Mouse (Mus musculus) thymus, postnatal 4 days (tissue): ENCODE results near the gene Cpa5.

Experiments
- DNase-seq: peaks from one replicate; pipeline ENCODE4 v3.0.0; 2021

Gene Cpa5

DNA sequence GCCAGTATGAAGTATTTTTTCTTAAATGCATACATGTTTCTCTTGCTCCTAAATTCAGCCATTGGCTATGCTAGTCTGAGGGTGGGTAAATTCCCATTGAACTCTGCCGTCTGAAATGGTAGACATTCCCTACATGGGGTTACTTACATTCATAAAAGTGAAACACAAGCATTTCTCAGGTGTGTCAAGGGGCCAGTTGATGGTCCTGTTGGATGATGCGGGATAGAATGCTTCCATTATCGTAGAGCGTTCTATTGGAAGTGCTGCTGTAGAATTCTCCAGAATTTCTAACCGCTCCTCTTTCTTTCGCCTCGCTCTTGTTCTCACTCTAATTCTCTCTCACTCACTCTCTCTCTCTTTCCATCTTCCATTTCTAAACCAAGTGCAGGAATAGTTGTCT is at the start of gene Cpa5:
Gene Cpa5 (plus strand): TSS at position 301 of the 400 bp plus-strand sequence.
- DNase-seq: no peak

DNA sequence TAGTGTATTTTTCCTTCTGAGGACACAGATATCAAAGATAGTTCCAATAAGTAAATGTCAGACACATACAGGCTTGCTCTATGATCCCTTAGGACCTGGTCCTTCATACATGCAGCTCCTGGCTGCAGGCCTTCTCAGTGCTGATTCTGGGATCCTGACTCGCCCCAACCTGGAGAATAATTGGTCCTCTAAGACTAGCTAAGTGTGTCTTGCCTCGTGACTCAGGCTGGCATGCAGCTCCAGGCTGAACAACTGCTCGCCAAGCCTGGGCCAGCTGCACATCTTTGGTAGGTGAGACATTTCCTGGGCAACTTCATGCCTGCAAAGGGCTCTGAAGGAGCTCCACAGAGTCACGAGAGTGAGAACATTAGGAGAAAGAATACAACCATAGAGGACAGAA is 48.7 kb upstream of the Cpa5 start:
- no peak for DNase-seq

DNA sequence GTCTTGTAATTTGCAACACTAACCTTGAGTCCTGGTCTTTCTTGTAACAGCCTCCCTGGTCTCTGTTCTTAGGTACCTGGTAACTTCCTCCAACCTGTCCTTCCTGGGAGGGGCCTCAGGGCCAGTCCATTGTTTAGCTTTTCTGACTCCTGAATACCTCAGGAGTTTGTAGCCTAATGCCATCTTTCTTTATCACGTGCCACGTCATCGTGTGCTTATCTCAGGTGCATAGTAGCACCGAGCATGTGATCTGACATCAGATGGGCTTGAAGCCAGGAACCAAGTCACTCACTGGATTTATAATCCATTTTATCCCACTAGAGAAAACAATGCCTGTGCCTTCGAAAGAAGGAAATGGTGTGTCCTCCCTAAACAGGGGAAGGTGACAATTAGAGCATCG is 47.2 kb upstream of the Cpa5 start:
- no peak for DNase-seq

DNA sequence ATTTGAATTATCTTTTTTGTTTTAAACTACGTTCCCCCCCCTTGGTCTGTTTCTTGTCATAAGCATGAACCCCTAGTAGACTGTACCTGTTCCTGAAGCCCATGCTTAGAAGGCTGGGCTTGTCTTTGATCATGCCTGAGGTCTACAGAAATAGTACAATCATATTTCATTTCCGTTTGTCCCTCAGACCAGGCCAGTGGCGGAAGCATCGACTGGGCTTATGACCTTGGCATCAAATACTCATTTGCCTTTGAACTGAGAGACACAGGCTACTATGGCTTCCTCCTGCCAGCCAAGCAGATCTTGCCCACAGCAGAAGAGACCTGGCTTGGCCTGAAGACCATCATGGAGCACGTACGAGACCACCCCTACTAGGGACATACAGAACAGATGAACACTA is 46.8 kb upstream of the Cpa5 start:
- no peak for DNase-seq

DNA sequence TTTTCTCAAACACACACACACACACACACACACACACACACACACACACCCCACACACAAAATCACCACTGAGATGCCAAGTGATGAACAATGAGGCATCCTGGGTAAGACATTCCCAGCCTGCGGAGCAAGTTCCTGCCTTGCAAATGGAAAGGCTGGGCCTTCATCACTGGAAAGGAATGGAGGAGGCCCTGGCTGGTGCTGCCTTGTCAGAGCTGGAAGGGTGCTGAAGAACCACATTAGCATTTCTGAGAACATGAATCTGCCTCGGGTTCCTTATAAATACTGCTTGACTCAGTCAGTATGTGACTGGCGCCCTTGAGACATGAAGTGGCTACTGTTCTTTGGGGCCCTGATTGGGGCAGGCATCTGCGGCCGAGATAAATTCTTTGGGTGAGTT is 42.7 kb upstream of the Cpa5 start, which contains the start of gene Cpa4:
Gene Cpa4 (plus strand): TSS at position 301 of the 400 bp plus-strand sequence.
- DNase-seq: no peak

DNA sequence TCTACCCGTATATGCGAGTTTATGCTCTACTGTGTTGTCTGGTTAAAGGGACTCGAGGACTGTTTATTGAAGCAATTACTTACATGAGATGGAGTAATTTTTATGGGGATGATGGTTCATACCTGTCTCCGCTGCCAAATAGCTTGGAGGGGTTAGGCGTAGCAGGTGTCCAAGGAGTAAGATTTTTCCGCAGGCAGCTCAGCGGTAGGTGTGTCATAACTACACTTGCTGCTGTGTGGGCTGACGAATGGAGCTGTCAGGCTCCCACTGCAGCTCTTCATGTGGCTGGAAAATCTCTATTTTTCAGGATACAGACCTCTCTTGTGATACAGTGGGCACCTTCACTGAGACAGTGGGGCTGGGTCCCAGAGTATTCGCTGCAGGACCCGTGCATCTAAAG is 41.5 kb upstream of the Cpa5 start:
- DNase-seq: no peak

DNA sequence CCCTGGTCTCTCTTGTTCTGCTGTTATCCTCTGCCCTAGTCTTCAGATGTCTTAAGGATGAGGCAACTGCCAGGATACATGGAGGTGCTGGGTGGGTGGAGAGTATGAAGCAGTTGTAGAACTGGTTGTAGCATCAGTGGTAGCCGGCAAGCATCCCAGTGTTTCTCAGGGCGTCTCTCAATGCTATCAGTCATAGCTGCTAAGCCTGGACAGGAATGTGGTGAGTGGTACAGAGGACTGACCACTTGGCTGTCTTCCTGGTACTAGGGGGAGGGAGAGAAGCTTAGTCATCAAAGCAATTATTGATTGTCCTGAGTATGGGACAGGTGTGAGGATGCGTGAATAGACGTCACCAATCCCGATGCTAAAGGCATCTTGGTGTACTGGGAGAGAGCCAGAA is 40.8 kb upstream of the Cpa5 start:
- no peak for DNase-seq

DNA sequence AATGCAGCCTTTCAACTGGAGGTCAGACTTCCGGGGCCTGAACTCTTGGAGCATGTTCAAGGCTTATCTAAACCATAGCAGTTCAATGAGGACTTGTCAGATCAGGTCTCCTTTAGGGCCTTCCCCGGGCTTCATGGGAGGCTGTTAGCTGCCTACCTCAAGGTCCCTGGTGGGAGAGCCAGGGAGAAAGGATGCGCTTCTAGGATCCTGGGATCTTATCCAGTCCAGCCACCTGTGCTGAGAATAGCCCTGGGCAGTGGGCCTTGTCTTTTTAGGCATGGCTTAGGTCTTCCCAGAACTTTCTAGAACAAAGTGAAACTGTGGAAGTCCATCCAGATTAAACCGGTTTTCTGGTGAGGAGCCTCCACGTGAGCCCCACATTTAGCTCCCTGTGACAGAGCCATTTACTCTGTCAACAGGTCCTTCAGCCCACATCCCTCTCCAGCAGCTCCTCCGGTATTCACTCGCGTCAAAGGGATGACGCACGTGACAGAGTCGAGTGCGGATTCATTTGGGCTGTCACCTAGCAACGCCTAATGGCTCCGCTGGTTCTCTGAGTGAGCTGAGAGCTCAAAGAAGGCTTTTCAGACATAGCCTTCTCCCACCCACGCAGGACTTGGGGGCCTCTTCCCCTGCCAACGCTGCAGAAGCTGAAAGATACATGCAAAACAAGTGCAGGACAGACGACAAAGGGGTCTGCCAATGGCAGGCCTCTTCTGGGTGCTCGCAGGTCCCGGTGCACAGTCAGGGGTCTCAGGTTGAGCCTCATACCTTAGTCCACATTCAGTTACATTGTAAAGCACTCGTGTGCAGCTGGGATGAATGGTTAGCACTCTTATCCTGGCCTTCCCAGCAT is 38.1 kb upstream of the Cpa5 start:
- DNase-seq: no peak

DNA sequence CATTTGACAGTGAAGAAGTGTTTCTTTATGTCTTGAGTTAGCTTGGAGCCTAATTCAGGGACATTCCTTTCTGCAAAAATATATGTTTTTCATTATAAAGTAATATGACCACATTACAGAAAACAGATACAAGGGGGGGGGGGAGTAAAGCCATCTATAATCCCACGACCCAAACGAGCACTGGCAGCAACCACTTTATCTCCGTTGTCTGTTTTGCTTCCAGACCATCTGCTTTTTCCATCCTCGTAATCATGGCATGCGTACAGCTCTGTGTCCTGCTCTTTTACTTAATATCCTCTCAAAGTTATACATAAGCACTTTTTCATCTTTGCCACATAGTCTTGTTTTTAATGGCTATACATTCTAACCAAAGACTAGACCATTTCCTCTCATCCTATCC is 37.4 kb upstream of the Cpa5 start:
- no peak for DNase-seq

DNA sequence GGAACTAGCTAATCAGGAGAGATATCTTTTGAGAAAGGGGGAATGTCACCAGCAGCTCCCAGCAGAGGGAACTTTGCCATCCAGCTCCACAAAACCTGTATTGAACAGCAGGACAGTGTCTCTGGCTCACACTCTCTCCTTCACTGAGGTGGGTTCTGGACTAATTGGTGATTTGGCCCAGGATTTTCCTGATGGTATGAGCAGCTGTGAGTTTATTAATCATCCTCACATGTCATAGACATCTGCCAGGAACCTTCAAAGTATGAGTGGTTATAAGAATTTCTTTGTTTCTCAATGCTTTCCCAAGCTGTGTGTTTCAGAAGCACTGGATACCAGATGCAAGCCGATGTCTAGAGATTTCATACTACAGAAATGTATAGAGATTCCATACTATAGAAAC is 35.9 kb upstream of the Cpa5 start:
- DNase-seq: no peak

DNA sequence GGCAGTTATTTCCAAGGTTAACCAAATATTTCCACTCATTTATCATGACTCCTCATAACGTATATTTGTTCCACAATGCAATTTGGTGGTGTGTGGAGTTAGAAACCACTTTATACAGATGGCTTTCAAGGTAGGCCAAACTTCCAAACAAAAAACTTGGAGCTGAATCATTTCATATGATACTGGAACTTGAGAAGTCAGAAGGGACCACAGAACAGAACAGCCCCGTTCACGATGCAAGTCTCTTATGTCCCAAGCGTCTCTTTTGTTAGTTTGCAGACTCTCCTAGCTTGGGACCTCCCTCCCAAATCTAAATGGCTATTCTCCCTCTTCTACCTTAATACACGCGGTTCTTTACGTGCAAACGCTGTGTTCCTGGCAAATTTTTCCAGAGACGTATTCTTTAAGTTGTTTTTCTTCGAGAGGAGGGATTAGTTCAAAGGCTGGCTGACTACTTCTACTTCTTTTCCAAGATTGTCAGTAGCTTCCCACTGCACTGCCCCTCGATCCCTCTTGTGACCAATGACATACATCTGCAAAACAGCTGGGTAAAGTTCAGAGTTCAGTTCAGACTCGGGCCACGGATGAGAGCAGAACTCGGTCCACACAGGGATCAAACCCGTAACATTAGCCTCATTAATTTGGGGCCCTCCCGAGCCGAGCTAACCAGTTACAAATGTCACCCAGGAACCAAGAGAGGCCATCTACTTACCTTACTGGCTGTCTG is 34.2 kb upstream of the Cpa5 start:
- DNase-seq: no peak

DNA sequence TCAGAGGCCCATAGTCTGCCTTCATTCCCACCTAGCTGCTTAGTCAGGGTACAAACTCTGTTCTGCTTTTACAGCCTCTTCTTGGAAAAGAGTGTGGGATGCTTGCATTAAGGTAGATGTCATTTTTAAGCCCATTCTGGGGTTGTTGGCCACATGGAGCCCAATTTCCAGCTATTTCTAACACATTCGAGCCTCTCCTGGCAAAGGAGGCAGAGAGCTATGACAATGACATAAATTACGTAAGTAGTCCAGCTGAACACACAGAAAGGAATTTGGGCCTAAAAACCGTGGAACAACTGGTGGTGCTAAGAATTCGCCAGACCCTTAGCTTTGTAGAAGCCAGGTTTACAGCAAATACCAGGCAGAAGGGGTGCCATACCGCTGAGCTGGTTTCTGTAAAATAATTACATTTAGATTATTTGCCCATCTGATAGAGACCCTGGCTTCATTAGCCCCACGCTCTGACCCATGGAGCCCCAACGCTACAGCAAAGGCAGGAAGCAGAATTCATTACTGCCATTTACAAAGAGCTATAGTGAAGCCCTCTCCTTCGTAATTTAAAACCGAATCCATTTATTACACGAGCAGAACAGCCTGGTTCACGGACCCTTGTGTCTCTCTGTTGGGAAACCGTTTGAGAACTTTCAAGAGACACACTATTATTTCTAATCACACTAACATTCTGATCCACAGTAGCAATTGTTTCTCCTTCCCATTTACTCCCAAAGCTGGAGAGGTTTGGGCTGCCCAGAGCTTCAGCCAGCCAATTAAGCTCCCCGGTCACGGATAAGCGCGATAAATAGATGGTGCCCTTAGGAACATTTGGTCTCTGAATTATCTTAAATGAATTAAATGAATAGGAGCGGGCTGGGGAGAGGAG is 30.6 kb upstream of the Cpa5 start:
- DNase-seq: no peak

DNA sequence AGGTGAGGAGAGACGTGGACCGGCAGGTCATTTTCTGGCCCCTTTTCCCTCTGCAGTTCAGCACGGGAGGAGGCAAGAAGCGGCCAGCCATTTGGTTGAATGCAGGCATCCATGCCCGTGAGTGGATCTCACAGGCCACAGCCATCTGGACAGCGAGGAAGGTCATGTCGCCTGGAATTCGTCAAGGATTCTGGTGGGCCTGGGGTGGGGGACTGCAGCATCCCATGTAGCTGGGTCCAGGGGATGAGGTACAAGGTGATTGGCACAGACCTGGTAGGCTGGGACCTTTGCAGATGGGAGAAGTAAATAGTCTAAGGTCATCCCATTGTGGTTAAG is 30.0 kb upstream of the Cpa5 start:
- DNase-seq: no peak

DNA sequence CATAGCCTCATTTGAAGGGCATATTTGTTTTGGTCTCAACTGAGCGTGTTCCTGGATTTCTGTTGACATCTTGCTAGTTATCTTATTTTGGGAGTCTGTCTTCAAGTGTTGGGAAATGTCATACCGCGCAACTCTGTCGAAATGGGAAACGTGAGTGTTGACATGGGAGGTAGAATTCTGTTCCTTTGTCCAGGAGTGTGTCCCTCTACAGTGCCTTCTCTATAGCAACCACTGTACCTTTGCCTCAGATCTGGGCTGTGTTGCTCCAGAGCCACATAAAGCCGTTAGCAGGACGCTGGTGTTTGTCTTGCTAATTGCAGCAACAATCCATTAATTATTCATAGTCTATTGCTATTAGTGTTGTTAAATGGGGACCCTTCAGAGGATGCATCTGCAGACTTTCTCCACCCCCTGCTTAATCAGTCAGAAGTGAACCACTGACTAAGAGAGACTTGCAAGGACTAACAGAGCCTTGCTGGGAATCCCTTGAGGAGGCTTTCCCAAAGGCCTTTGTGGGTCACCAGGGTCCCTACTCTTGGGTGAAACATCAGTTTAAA is 23.8 kb upstream of the Cpa5 start:
- DNase-seq: no peak

DNA sequence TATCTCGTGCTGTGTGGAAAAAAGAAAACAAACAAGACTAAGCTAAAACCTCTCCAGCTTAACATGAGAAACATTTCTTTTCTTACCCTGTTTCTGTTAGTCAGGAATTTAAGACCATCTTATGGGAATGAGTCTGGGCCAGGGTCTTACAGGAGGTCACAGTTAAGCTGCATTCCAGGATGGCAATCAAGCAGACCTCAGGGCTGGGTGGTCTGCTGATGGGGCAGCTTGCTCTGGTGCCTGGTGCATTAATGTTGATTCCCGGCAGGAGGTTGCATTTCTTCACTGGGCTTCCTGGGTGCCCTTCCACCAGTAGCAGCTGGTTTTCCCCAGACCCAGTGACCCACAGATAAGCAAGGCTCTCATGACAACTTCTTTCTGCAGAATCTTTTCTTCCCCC is 21.0 kb upstream of the Cpa5 start:
- DNase-seq: no peak

DNA sequence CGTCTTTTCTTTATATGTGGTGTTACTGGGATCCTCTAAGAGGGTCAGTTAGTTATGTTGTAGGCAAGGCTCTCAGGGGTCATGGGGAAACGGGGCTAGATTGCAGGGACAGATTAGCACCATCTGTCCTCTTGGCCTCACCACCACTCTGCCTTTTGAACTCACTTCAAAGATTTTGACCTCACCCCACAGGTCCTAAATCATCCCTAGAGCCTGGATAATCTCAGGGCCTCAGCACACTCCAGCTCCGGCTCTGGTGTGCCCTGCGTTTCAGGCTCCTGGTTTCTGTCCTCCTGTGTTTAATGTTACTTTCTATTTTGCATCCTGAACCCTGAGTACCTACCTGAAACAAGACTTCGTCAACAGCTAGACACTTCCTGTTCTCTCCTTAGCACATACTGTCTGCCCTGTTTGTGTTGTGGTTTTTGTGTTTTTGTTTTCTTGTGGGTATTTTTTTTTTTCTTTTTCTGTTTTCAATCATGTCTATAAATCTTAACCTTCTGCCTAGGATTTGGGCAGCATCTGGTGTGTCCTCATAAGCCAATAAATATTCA is 18.9 kb upstream of the Cpa5 start:
- DNase-seq: no peak

DNA sequence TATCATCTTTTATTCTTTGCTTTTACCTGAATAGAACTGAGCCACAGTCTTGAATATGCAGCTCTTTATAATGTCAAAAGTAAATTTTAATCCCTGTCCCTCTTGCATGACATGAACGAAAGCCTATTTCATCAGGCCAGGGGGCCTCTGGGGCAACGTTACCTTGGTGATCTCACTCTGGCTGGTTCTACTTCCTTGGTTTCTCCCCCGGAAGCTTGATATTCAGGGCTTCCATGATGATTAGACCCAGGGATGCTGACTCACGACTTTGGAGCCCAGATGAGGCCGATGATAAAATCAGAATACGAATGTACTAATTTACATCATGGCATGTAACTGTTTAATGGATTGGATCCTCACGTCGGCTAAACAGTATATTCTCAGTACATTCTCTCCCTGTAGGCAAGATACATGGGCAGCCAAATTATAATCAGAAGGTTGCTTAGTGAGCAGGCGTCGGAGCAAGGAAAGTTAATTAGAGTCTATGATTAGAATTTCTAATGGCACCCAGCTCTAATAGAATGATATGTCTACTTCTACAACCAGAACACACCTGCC is 18.3 kb upstream of the Cpa5 start:
- no peak for DNase-seq

DNA sequence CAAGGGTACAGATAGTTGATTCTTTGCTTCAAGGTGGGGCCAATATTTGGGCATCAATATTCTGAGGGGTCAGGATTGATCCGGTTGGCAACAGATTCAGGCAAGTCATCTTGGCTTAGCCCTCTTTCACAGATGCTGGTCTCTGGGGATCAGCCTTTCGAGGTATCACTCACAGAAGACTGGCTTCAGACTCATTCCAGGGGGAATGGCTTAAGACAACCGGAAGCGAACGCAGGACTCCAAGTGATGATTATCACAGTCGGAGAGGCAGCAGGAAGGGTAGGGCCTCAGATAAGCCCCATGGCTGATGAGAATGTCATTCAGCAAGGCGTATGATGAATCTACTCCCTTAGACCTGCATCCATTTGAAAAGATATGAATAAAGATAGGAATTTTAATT is 16.4 kb upstream of the Cpa5 start:
- DNase-seq: no peak

DNA sequence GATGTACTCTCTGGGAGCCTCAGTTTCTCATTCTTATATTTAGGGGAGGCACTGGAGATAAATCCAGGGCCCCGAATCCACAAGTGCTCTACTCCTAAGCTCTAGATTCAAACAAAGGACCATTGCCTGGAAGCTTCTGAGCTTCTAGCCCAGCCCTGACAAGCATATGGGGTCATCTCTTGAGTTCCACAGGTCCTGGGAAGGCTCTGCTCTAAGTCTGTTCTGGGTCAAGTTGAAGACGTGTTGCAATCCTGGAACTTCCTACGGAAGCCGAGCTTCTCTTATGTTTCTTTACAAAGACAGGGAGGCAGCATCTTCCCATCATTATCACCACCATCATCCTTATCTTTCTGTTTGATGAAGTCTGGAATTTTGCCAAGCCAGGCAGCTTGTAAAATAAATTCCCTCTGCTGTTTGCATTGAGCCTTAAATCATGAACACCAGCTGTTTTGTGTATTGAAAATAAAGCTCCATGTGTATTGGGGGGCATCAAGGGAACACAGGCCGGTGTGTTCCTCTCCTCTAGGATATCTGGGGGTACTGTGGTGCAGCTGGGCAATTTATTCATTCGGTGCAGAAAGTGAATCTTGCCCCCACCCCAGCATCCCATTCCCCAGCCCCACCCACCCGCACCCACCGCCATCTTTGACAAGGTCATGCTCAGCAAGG is 14.4 kb upstream of the Cpa5 start:
- DNase-seq: no peak

DNA sequence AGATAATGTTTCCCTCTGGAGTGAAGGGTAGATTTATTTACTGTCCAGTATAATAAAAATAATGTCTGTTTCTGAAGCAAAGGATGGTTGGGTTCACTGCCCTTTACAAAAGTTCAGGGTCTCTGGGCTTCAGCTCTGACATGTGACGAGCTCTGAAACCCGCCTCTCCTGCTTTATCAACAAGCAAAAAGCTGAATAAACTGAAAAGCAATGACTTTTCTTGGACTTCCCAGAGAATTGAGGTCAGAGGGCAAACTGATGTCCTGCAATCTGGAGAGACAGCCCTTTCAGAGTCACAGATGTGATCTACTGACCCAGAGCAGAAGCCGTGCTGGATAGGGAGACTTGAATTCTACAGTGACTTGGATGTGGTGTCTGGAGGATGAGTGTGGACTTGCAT is 10.8 kb upstream of the Cpa5 start:
- DNase-seq: no peak

DNA sequence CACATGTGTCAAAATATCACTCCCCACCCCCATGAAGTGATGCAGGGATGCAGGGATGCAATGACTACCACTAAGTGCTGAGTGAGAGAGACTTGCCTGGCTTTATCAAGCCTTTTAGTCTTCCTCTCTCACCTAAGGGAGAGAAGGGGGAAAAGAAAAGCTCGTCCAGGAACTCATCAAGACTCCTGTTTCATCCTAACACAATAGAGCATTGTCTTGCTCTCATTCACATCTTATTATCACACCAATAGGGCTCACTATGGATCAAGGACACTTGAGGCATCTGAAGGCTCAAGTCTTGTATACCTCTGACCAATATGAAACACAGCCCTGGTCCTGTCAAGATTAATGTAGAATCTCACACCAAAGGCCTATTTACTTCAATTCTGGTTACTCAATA is 9.8 kb upstream of the Cpa5 start:
- no peak for DNase-seq

DNA sequence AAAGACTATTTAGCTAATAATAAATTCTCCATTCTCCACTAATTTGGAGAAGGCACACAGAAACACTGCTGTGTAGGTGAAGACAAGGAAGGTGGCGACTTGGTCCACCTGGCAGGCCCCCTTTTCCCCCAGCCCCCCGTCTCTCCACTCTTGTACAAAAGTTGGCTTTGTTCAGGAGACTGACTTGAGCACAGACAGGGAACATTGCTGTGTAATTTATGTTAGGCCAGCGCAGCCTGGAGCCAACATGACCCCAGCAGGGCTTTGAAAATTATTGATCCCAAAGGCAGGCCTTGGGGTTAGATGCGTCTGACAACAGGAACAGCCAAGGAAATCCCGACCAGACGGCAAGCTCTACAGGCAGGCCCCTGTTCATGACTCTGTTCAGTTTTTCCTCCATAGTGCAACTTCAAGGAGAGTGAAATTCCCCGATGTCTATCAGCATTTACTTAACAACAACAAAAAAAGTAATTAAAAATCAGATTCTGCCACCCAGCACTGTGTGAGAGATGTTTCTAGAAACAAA is 6.4 kb upstream of the Cpa5 start:
- no peak for DNase-seq
